Mouse (Mus musculus) limb, embryonic 11.5 days (tissue): ENCODE measurements around the gene Nkx6-2. TPM values are rescaled to one million over a fixed set of nuclear protein-coding genes. Genes with fewer than 3 reads are reported as not detected.

Source experiments
- ATAC-seq: fragments of 200-750 bp; cut with Nextera tagmentation; 2 replicates; pipeline ENCODE4 v1.8.0; 2017; ENCODE audit warnings: low read depth; ENCODE audit not compliant: insufficient number of reproducible peaks, low FRiP score, low TSS enrichment
- DNase-seq: peaks from one replicate; pipeline ENCODE4 v3.0.0-alpha.2; 2015; ENCODE audit warnings: low spot score
- H3K27ac ChIP-seq: fragments of 300-500 bp; sonication (generic); replicated peaks from 2 replicates; pipeline ENCODE4 v1.5.1; 2014; ENCODE audit warnings: low read depth, mild to moderate bottlenecking, low read length
- H3K27me3 ChIP-seq: fragments of 300-500 bp; sonication (generic); 2 replicates; pipeline ENCODE4 v1.6.1; 2014; ENCODE audit warnings: mild to moderate bottlenecking, low read length, mixed read lengths; ENCODE audit not compliant: control insufficient read depth, insufficient read depth
- H3K36me3 ChIP-seq: fragments of 300-500 bp; sonication (generic); 2 replicates; pipeline ENCODE4 v1.6.1; 2014; ENCODE audit warnings: mild to moderate bottlenecking, low read length, moderate library complexity, mixed read lengths; ENCODE audit not compliant: control insufficient read depth, insufficient read depth
- H3K4me1 ChIP-seq: fragments of 300-500 bp; sonication (generic); 2 replicates; pipeline ENCODE4 v1.6.1; 2014; ENCODE audit warnings: low read length, mixed read lengths; ENCODE audit not compliant: control insufficient read depth, insufficient read depth
- H3K4me2 ChIP-seq: fragments of 300-500 bp; sonication (generic); 2 replicates; pipeline ENCODE4 v1.6.1; 2014; ENCODE audit warnings: low read depth, mild to moderate bottlenecking, moderate library complexity; ENCODE audit not compliant: severe bottlenecking
- H3K4me3 ChIP-seq: fragments of 300-500 bp; sonication (generic); 2 replicates; pipeline ENCODE4 v1.5.1; 2014; ENCODE audit warnings: low read depth, low read length
- H3K9ac ChIP-seq: fragments of 300-500 bp; sonication (generic); 2 replicates; pipeline ENCODE4 v1.6.1; 2014; ENCODE audit warnings: mild to moderate bottlenecking, low read length
- H3K9me3 ChIP-seq: fragments of 300-500 bp; sonication (generic); 2 replicates; pipeline ENCODE4 v1.6.1; 2016; ENCODE audit warnings: low read length; ENCODE audit not compliant: control insufficient read depth
- WGBS: fragments of 180-500 bp; shearing (Covaris S2); extraction: QIAGEN DNeasy Blood & Tissue Kit; methylation state at CpG from one replicate; pipeline ENCODE4 v1.1.7; 2014; 5-methylcytosine and 5-hydroxymethylcytosine counted together
- polyA plus RNA-seq: library from polyadenylated mRNA; unstranded; fragments of >200 nt; fragmentation: Nextera tagmentation; extraction: Ambion mirVana; gene quantifications from 2 replicates; pipeline ENCODE4 v1.2.1, GENCODE M21; 2014

The Nkx6-2 gene
- polyA plus RNA-seq, 1 experiment from 2014 or later: not detected

DNA sequence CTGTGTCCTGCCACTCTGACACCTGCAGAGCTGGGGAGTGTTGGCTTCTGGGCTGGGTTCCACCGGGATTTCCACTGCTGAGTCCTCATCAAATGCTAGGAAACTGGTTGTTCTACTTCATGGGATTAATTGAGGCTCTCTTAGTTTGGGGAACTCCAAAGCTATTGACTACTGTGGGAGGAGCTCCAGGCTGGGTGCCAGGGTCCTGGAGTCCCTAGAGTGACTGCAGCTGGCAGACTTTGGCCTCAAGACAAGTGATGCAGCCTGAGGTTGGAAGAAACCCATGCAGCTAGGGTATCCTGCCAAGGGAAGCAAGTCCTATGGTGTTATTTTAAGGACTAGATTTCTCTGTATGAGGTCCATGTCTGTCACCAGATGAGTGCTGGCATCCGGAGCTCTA, 44.1 kb downstream of the Nkx6-2 start:
- Histone ChIP-seq H3K4me3 (no peak overlapping the region), H3K9ac (no peak overlapping the region), H3K27me3 (no peaks in the 10 kb centered on the region), H3K27ac (no peak overlapping the region), H3K36me3 (no peaks in the 10 kb centered on the region), H3K9me3 (no peaks in the 10 kb centered on the region), H3K4me1 (no peaks in the 10 kb centered on the region), H3K4me2 (no peak overlapping the region)
- DNase-seq (no peak), ATAC-seq (no peak)
- WGBS: 83% methylated on average over 2 of the region's 2 CpGs

DNA sequence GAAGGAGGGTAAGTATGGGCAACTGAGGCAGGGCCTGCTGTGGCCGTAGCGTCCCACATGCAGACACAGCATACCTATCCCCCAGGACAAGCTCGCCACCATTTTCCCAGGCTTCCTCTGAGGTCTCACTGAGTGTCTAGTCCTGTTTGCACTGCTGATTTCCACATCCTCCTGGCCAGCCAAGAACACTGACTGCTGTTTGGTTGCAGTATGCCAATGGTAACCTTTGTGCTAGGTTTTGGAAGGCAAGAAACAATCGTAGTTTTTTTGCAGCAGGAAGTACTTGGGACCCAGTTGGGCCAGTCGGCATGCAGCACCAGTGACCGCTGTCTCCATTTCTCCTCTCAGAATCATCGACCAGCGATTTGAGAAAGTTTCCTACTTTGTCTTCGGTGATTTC, 44.8 kb downstream of the Nkx6-2 start:
- H3K9ac ChIP-seq: no peak overlapping the region
- H3K27me3 ChIP-seq: no peaks in the 10 kb centered on the region
- H3K9me3 ChIP-seq: no peaks in the 10 kb centered on the region
- 91% methylated on average over 9 of the region's 9 CpGs for WGBS
- no peaks in the 10 kb centered on the region for H3K36me3 ChIP-seq
- H3K27ac ChIP-seq: no peak overlapping the region
- no peak overlapping the region for H3K4me3 ChIP-seq
- no peak overlapping the region for H3K4me2 ChIP-seq
- H3K4me1 ChIP-seq: no peaks in the 10 kb centered on the region
- no peak for DNase-seq
- no peak for ATAC-seq

DNA sequence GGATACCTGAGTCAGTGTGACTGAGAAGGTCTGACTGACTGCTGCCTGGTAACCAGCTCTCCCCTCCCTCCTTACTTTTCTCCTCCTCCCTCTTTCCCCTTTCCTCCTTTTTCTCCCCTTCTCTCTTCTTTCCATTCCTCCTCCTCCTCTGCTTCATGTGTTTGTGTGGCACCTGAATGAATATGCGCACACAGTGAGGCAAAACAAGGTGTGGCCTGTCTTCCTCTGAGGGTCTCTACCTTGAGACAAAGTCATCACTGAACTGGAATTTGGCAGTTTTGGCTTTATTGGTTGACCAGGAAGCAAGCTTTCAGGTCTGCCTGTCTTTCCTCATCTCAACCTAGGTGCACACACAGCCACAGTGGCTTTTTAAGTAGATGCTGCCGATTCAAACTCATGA, 45.8 kb downstream of the Nkx6-2 start:
- WGBS: 97% methylated on average over 2 of the region's 2 CpGs
- Histone ChIP-seq H3K4me2 (no peak overlapping the region), H3K27me3 (no peaks in the 10 kb centered on the region), H3K9me3 (no peaks in the 10 kb centered on the region), H3K27ac (no peak overlapping the region), H3K36me3 (no peaks in the 10 kb centered on the region), H3K9ac (no peak overlapping the region), H3K4me1 (no peaks in the 10 kb centered on the region), H3K4me3 (no peak overlapping the region)
- no peak for ATAC-seq
- no peak for DNase-seq

DNA sequence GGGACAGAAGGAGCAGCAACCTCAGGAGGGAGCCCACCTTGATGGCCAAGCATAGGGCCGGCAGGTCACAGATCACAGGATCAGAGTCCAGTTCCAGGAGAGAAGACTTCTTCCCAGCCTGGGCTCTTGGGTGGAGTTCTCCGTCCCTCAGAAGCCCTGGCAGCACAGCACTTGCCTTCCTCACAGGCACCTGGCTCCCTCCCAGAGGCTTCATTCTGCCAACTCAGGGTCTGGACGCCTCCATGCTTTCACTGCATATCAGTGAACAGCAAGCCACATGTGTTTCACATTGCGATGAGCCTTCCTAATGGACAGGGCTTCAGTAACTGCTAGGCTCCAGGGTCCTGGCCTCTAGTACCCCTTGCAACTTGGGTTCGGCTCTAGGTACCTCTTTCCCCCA, 46.3 kb downstream of the Nkx6-2 start:
- DNase-seq (no peak), ATAC-seq (no peak)
- Histone ChIP-seq H3K4me1 (no peaks in the 10 kb centered on the region), H3K4me2 (no peak overlapping the region), H3K9ac (no peak overlapping the region), H3K4me3 (no peak overlapping the region), H3K27ac (no peak overlapping the region), H3K36me3 (no peaks in the 10 kb centered on the region), H3K9me3 (no peaks in the 10 kb centered on the region), H3K27me3 (no peaks in the 10 kb centered on the region)
- WGBS: 58% methylated on average over 5 of the region's 5 CpGs

DNA sequence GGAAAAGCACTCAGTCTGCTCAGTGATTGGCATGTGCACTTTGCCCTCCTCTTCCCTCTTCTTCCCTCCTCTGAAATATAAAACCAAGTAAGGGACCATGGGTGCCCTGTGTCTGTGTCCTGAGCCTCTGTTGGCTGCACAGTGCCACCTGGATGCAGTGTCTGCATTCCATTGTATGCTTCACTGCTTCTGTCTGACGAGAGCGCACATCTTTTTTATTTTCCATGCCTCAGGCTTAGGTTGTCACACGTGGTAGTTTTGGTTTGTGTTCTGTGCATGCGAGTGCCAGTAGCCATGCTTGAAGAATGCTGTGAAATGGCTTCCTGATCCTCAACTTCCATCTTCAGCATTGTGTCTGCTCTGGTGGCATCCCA, 51.2 kb downstream of the Nkx6-2 start:
- no peaks in the 10 kb centered on the region for H3K36me3 ChIP-seq
- H3K4me2 ChIP-seq: no peak overlapping the region
- no peak overlapping the region for H3K27ac ChIP-seq
- H3K27me3 ChIP-seq: no peaks in the 10 kb centered on the region
- no peaks in the 10 kb centered on the region for H3K4me1 ChIP-seq
- no peak overlapping the region for H3K4me3 ChIP-seq
- no peaks in the 10 kb centered on the region for H3K9me3 ChIP-seq
- no peak overlapping the region for H3K9ac ChIP-seq
- ATAC-seq: no peak
- 79% methylated on average over 4 of the region's 4 CpGs for WGBS
- no peak for DNase-seq

DNA sequence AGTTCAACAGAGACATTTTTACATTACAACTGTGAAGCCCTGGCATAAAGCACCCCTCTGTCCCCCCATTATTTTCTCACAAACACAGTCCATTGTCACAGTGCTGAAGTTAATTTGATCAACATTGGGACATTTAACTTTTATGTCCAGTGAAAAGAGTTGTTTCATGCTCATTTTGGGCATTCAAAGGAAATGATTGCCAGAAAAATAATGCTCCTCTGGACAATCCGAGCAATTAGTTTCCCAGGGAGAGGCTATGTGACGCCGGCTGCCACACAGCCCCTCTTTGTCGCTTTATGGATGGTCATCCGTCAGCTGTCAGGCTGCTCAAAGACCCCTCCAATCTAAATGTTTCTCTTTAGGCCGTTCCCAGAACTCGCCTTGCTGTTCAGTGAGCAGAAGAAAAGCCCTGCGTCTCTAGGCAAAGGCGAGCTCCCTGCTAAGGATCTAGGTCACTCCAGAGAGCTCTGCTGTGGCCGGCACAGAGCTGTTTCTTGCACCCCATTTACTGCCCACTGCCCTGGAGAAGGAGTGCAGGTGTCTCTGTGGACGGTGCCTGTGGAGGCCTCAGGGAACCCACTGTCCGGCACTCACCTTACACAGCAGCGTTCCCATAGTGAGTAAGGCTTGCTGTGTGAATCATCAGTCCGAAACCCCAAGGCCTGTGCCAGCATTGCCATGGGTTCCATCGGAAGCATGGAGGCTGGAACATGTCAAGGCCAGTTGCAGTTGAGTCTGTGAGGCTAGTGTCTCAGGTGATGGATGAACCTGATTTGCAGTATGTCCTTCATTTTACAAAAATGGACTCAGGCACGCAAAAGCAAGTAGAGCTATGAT, 51.8 kb downstream of the Nkx6-2 start:
- WGBS: 39% methylated on average over 16 of the region's 16 CpGs
- ATAC-seq (no peak), DNase-seq (no peak)
- Histone ChIP-seq H3K9ac (no peak overlapping the region), H3K4me2 (no peak overlapping the region), H3K36me3 (no peaks in the 10 kb centered on the region), H3K4me3 (no peak overlapping the region), H3K4me1 (no peaks in the 10 kb centered on the region), H3K27me3 (no peaks in the 10 kb centered on the region), H3K9me3 (no peaks in the 10 kb centered on the region), H3K27ac (no peak overlapping the region)

Other genes starting within 250 kb of the Nkx6-2 start
- 23.0 and 24.4 TPM in 2 replicates for gene Inpp5a, start 193.7 kb downstream of the Nkx6-2 start, polyA plus RNA-seq
- gene Cfap46, start 101.0 kb upstream of the Nkx6-2 start, polyA plus RNA-seq: 0.18 and 0.25 TPM in 2 replicates